Mouse (Mus musculus): Measurements from ENCODE around the gene Vps26b. TPM values are rescaled to one million over a fixed set of nuclear protein-coding genes. Genes with fewer than 3 reads are reported as not detected.
A peak's percentile ranks its signal among the peaks of the same experiment; 100 is the strongest.

The Vps26b gene
- polyA plus RNA-seq, 1 experiment = 28.1 TPM

DNA sequence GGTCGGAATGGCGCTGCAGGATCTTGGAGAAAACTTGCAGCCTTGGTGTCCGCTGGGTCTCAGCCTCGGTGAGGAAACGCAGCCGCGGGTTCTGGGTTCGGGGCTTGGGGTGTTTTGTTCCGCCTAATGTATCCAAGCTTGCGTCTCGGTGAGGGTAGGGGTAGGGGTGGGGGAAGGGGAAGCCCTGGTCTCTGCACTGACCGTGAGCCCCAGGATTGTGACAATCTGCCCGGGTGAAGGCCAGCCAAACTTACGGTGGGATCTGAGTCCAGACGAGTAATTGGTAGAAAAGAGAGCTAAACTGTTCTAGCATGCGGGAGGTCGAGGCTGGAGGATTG lies 867 bp upstream of the Vps26b start:
- Histone ChIP-seq H3K4me3 (ENCODE audit: low read depth, low read length) (peak overlapping the region; percentile 81), H3K4me1 (ENCODE audit: control insufficient read depth, insufficient read depth, insufficient read length, low read length) (peaks cover 10% of the 10 kb centered on the region), H3K36me3 (ENCODE audit: control insufficient read depth, insufficient read depth, low read length) (no peaks in the 10 kb centered on the region), H3K27ac (ENCODE audit: insufficient read depth, low read depth, low read length) (no peak overlapping the region), H3K27me3 (ENCODE audit: control insufficient read depth, insufficient read depth, low read length) (no peaks in the 10 kb centered on the region)
- WGBS = 1% methylated on average over 17 of the region's 17 CpGs
- no peak for TF ChIP-seq CTCF (IDR thresholded peaks at IDR 0.05; ENCODE audit: extremely low read depth, insufficient read length, insufficient replicate concordance, low read depth, low read length)

DNA sequence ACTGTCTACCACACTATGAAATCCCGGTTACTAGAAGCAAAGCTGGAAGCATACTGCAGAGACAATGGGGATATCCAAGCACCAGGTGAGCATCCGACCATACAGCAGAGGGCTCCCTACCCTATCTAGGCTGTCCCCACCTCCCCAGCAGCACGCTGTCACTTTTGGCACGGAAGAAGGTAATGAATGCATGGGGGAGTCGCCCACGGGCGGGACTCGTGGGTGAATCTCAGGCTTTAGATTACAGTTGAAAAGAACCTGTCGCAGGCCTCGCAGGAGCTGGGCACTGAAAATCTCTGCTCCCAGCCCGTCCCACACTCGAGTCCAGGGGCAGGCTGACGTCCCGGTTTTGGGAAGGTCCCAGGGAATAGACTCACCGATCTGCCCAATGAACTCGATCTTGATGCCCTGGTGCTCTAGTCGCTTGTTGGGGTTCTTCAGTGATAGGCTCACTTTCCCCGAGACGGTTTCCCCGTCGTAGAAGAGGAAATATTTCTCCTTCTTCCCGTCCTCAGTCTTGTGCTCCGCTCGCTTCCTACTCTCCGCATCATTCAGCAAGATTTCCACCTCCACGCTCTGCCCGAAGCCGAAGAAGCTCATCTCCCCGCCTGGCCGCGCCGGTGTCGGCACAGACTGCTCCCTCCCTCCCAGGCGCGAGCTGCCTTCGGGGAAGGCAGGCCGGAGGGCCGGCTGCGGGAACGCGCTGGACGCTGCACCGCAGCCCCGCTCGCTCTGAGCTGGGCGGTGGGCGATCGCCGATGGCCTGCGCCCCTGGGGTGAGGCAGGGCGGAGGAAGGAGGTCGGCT lies 640 bp downstream of the Vps26b start:
- H3K36me3 ChIP-seq (ENCODE audit: control insufficient read depth, insufficient read depth, low read length) = no peaks in the 10 kb centered on the region
- H3K4me1 ChIP-seq (ENCODE audit: control insufficient read depth, insufficient read depth, insufficient read length, low read length) = peaks cover 10% of the 10 kb centered on the region
- peak overlapping the region; percentile 46 for H3K27ac ChIP-seq (ENCODE audit: insufficient read depth, low read depth, low read length)
- under 1% methylated on average over 52 of the region's 52 CpGs for WGBS
- no peaks in the 10 kb centered on the region for H3K27me3 ChIP-seq (ENCODE audit: control insufficient read depth, insufficient read depth, low read length)
- TF ChIP-seq CTCF (IDR thresholded peaks at IDR 0.05; ENCODE audit: extremely low read depth, insufficient read length, insufficient replicate concordance, low read depth, low read length) (peak; percentile 40; the same call in 1 of the 2 replicates), POLR2A (IDR thresholded peaks at IDR 0.05; ENCODE audit: low read depth, low read length) (no peak; the same call in 1 of the 2 replicates)
- H3K4me3 ChIP-seq (ENCODE audit: low read depth, low read length) = peak overlapping the region; percentile 81

- no peaks in the 10 kb centered on the region for H3K27me3 ChIP-seq (ENCODE audit: control insufficient read depth, insufficient read depth, low read length)
- TF ChIP-seq CTCF (IDR thresholded peaks at IDR 0.05; ENCODE audit: extremely low read depth, insufficient read length, insufficient replicate concordance, low read depth, low read length) (no peak), POLR2A (IDR thresholded peaks at IDR 0.05; ENCODE audit: low read depth, low read length) (no peak)
- peaks cover 10% of the 10 kb centered on the region for H3K4me1 ChIP-seq (ENCODE audit: control insufficient read depth, insufficient read depth, insufficient read length, low read length)
- no peak overlapping the region for H3K27ac ChIP-seq (ENCODE audit: insufficient read depth, low read depth, low read length)
- no peak overlapping the region for H3K4me3 ChIP-seq (ENCODE audit: low read depth, low read length)
- H3K36me3 ChIP-seq (ENCODE audit: control insufficient read depth, insufficient read depth, low read length) = no peaks in the 10 kb centered on the region; the same call in 1 of the 2 replicates
- WGBS = 45% methylated on average over 1 of the region's 1 CpGs
Observed at GRCm38 (mm10) chr9:27026708-27027107, 3.2 kb downstream of the Vps26b start.

GRCm38 (mm10) chr9:27023681-27024080 lies 6.2 kb downstream of the Vps26b start:
- no peak overlapping the region for H3K4me3 ChIP-seq (ENCODE audit: low read depth, low read length)
- H3K36me3 ChIP-seq (ENCODE audit: control insufficient read depth, insufficient read depth, low read length) = peaks cover 8% of the 10 kb centered on the region
- TF ChIP-seq CTCF (IDR thresholded peaks at IDR 0.05; ENCODE audit: extremely low read depth, insufficient read length, insufficient replicate concordance, low read depth, low read length) (no peak), POLR2A (IDR thresholded peaks at IDR 0.05; ENCODE audit: low read depth, low read length) (no peak)
- no peaks in the 10 kb centered on the region for H3K27me3 ChIP-seq (ENCODE audit: control insufficient read depth, insufficient read depth, low read length)
- no peak overlapping the region for H3K27ac ChIP-seq (ENCODE audit: insufficient read depth, low read depth, low read length)
- peaks cover 10% of the 10 kb centered on the region for H3K4me1 ChIP-seq (ENCODE audit: control insufficient read depth, insufficient read depth, insufficient read length, low read length)
- 76% methylated on average over 4 of the region's 4 CpGs for WGBS

DNA sequence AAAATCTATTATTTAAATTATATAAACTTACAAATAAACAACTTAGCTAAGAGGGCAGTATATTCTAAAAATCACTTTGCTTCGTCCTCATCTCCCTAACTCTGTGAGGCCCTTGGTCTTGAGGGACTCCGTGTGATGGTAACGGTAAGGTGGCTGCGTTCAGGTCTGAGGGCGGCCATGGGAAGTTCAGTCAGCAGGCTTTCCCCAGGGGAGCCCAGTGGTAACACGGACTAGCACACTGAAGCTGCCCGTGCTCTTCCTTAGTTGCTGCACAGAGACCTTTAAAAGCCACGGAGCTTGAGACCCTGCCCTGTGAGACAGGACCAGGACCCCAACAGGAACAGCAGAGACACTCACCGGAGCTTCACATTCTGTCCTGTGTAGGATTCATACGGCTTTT lies 10.9 kb downstream of the Vps26b start:
- Histone ChIP-seq H3K36me3 (ENCODE audit: control insufficient read depth, insufficient read depth, low read length) (peaks cover 36% of the 10 kb centered on the region), H3K27me3 (ENCODE audit: control insufficient read depth, insufficient read depth, low read length) (no peaks in the 10 kb centered on the region), H3K27ac (ENCODE audit: insufficient read depth, low read depth, low read length) (no peak overlapping the region), H3K4me1 (ENCODE audit: control insufficient read depth, insufficient read depth, insufficient read length, low read length) (no peaks in the 10 kb centered on the region), H3K4me3 (ENCODE audit: low read depth, low read length) (no peak overlapping the region)
- no peak for TF ChIP-seq POLR2A (IDR thresholded peaks at IDR 0.05; ENCODE audit: low read depth, low read length)
- TF ChIP-seq CTCF (IDR thresholded peaks at IDR 0.05; ENCODE audit: extremely low read depth, insufficient read length, insufficient replicate concordance, low read depth, low read length) = no peak
- 94% methylated on average over 10 of the region's 10 CpGs for WGBS

DNA sequence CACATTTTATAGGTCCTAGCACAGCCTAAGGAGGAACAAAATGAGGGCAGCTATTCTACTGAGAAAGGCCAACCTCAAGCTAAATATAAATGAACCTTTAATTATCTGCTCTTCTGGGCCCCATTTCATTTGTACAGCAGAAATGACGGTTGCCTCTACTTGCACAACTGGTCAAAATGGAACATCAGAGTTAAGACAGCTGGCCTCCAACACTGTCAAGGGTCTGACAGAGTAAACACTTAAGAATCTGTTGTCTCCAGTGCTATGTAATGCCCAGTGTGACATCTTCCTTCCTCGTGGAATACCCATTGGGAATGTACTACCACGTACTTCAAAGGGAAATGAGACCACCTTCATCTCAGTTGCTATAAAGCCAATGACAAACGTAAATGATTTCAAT lies 18.3 kb downstream of the Vps26b start:
- no peaks in the 10 kb centered on the region for H3K27me3 ChIP-seq (ENCODE audit: control insufficient read depth, insufficient read depth, low read length)
- H3K4me3 ChIP-seq (ENCODE audit: low read depth, low read length) = no peak overlapping the region
- H3K36me3 ChIP-seq (ENCODE audit: control insufficient read depth, insufficient read depth, low read length) = peaks cover 61% of the 10 kb centered on the region
- TF ChIP-seq CTCF (IDR thresholded peaks at IDR 0.05; ENCODE audit: extremely low read depth, insufficient read length, insufficient replicate concordance, low read depth, low read length) (no peak), POLR2A (IDR thresholded peaks at IDR 0.05; ENCODE audit: low read depth, low read length) (no peak)
- WGBS = 86% methylated on average over 4 of the region's 4 CpGs
- H3K4me1 ChIP-seq (ENCODE audit: control insufficient read depth, insufficient read depth, insufficient read length, low read length) = no peaks in the 10 kb centered on the region
- H3K27ac ChIP-seq (ENCODE audit: insufficient read depth, low read depth, low read length) = no peak overlapping the region

DNA sequence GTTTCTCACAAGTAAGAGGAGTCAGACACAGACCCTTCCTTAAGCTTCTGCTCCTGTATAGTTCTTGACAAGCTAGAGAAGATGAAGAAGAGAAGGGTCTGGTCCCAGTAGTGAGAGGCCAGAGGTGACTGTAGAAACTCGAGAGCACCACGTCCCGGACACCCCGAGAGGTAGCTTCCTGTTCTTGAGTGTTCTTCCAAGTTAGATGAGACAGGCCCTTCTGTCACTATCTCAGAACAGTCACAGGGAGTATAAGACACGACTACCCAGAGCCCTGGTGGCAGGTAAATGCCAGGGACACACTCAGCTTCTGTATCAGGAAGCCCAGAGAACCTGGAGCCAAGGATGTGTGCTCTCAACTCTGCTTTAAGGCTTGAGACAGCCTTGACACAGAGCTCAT lies 20.6 kb downstream of the Vps26b start:
- WGBS = 79% methylated on average over 5 of the region's 5 CpGs
- no peaks in the 10 kb centered on the region for H3K4me1 ChIP-seq (ENCODE audit: control insufficient read depth, insufficient read depth, insufficient read length, low read length)
- no peaks in the 10 kb centered on the region for H3K27me3 ChIP-seq (ENCODE audit: control insufficient read depth, insufficient read depth, low read length)
- H3K36me3 ChIP-seq (ENCODE audit: control insufficient read depth, insufficient read depth, low read length) = peaks cover 63% of the 10 kb centered on the region
- no peak overlapping the region for H3K27ac ChIP-seq (ENCODE audit: insufficient read depth, low read depth, low read length)
- no peak for TF ChIP-seq POLR2A (IDR thresholded peaks at IDR 0.05; ENCODE audit: low read depth, low read length)
- TF ChIP-seq CTCF (IDR thresholded peaks at IDR 0.05; ENCODE audit: extremely low read depth, insufficient read length, insufficient replicate concordance, low read depth, low read length) = no peak
- no peak overlapping the region for H3K4me3 ChIP-seq (ENCODE audit: low read depth, low read length)
